Mouse (Mus musculus): ENCODE results near the gene Lrrc29.

- no peak for TF ChIP-seq CTCF (IDR thresholded peaks at IDR 0.05; ENCODE audit: insufficient read depth, low read length)
- no peak for TF ChIP-seq POLR2A (IDR thresholded peaks at IDR 0.05; ENCODE audit: borderline replicate concordance, extremely low read depth, low read depth, low read length)
Observed at GRCm38 (mm10) chr8:105349096-105349771, 23.2 kb upstream of the Lrrc29 start.
